Mouse (Mus musculus) MEL (cell line): Measurements from ENCODE around the gene Cbfa2t2. TPM values are rescaled to one million over a fixed set of nuclear protein-coding genes. Genes with fewer than 3 reads are reported as not detected.

Experiments used
- DNase-seq: peaks from one replicate; pipeline ENCODE4 v3.0.0; 2011; ENCODE audit warnings: low read depth, low spot score
- H3K27ac ChIP-seq: 2 replicates; pipeline ENCODE4 v1.5.1; 2012; ENCODE audit warnings: low read depth, mild to moderate bottlenecking, control low read depth, low read length, moderate library complexity; ENCODE audit not compliant: control insufficient read depth
- H3K27me3 ChIP-seq, 2 experiments: fragments of 150-350 bp in 1 of 2; sonication (generic) in 1 of 2; 2 replicates each; pipeline ENCODE4 v1.6.1; 2012; ENCODE audit warnings: low read length in 2 of 2, mild to moderate bottlenecking in 2 of 2, improper control_type of control experiment in 1 of 2, moderate library complexity in 1 of 2; ENCODE audit not compliant: insufficient read depth in 2 of 2, control insufficient read depth in 1 of 2
- H3K36me3 ChIP-seq, 2 experiments: 2 replicates each; pipeline ENCODE4 v1.6.1; 2012 to 2014; ENCODE audit warnings: low read length in 2 of 2, improper control_type of control experiment in 1 of 2, inconsistent platforms in 1 of 2, mild to moderate bottlenecking in 1 of 2; ENCODE audit not compliant: insufficient read depth in 2 of 2, control insufficient read depth in 1 of 2
- H3K4me1 ChIP-seq, 2 experiments: fragments of 150-350 bp in 1 of 2; sonication (generic) in 1 of 2; 2 replicates each; pipeline ENCODE4 v1.6.1; 2012; ENCODE audit warnings: low read length in 2 of 2, improper control_type of control experiment in 1 of 2, mild to moderate bottlenecking in 1 of 2; ENCODE audit not compliant: insufficient read depth in 2 of 2, control insufficient read depth in 1 of 2
- H3K4me3 ChIP-seq, 2 experiments: fragments of 150-350 bp in 1 of 2; sonication (generic) in 1 of 2; 2 replicates each; pipeline ENCODE4 v1.5.1; 2012; ENCODE audit warnings: low read depth in 2 of 2, low read length in 2 of 2, mild to moderate bottlenecking in 2 of 2, moderate library complexity in 2 of 2, control low read depth in 1 of 2, improper control_type of control experiment in 1 of 2; ENCODE audit not compliant: control insufficient read depth in 1 of 2, insufficient read depth in 1 of 2
- H3K79me2 ChIP-seq: 2 replicates; pipeline ENCODE4 v1.6.1; 2012; ENCODE audit warnings: mild to moderate bottlenecking, low read length, moderate library complexity; ENCODE audit not compliant: control insufficient read depth, poor library complexity, insufficient read depth
- H3K9ac ChIP-seq: 2 replicates; pipeline ENCODE4 v1.6.1; 2012; ENCODE audit warnings: low read depth, mild to moderate bottlenecking, control low read depth, low read length, moderate library complexity; ENCODE audit not compliant: control insufficient read depth, poor library complexity, severe bottlenecking
- H3K9me3 ChIP-seq: fragments of 150-350 bp; sonication (generic); replicated peaks from 2 replicates; pipeline ENCODE4 v1.6.1; 2012; ENCODE audit warnings: mild to moderate bottlenecking, low read length, improper control_type of control experiment, moderate library complexity; ENCODE audit not compliant: insufficient read depth
- BHLHE40 ChIP-seq: IDR thresholded peaks from 2 replicates; pipeline ENCODE4 v1.6.1; 2012; ENCODE audit warnings: low read depth, mild to moderate bottlenecking, inconsistent platforms, low read length, improper control_type of control experiment, borderline replicate concordance
- CHD1 ChIP-seq: IDR thresholded peaks from 2 replicates; pipeline ENCODE4 v1.6.1; 2012; ENCODE audit warnings: low read depth, mild to moderate bottlenecking, inconsistent platforms, low read length, improper control_type of control experiment
- CHD2 ChIP-seq: IDR thresholded peaks from 2 replicates; pipeline ENCODE4 v1.6.1; 2011; ENCODE audit warnings: low read length, improper control_type of control experiment
- CTCF ChIP-seq, 3 experiments: IDR thresholded peaks in 2 of 3; conservative IDR thresholded peaks in 1 of 3; 2 replicates each; pipeline ENCODE4 v1.5.1; 2011 to 2012; ENCODE audit warnings: low read length in 3 of 3, low read depth in 2 of 3, mild to moderate bottlenecking in 2 of 3, improper control_type of control experiment in 1 of 3, inconsistent platforms in 1 of 3, mixed read lengths in 1 of 3, moderate library complexity in 1 of 3; ENCODE audit not compliant: control insufficient read depth in 1 of 3, insufficient read depth in 1 of 3, poor library complexity in 1 of 3, severe bottlenecking in 1 of 3
- E2F4 ChIP-seq: IDR thresholded peaks from 2 replicates; pipeline ENCODE4 v1.6.1; 2011; ENCODE audit warnings: low read depth, low read length, improper control_type of control experiment, borderline replicate concordance
- ELF1 ChIP-seq: IDR thresholded peaks from 2 replicates; pipeline ENCODE4 v1.6.1; 2014; ENCODE audit warnings: low read depth, mild to moderate bottlenecking, inconsistent platforms, low read length, improper control_type of control experiment, moderate library complexity
- EP300 ChIP-seq, 2 experiments: IDR thresholded peaks; 2 replicates each; pipeline ENCODE4 v1.6.1; 2011; ENCODE audit warnings: improper control_type of control experiment in 2 of 2, low read length in 2 of 2, low read depth in 1 of 2, mild to moderate bottlenecking in 1 of 2
- ETS1 ChIP-seq: IDR thresholded peaks from 2 replicates; pipeline ENCODE4 v1.6.1; 2012; ENCODE audit warnings: low read depth, mild to moderate bottlenecking, inconsistent platforms, low read length, improper control_type of control experiment, moderate library complexity
- GABPA ChIP-seq: IDR thresholded peaks from 2 replicates; pipeline ENCODE4 v1.6.1; 2012; ENCODE audit warnings: low read depth, mild to moderate bottlenecking, inconsistent platforms, low read length, improper control_type of control experiment, moderate library complexity
- GATA1 ChIP-seq: IDR thresholded peaks from 2 replicates; pipeline ENCODE4 v1.6.1; 2011; ENCODE audit warnings: low read depth, low read length, improper control_type of control experiment
- HCFC1 ChIP-seq: IDR thresholded peaks from 2 replicates; pipeline ENCODE4 v1.6.1; 2012; ENCODE audit warnings: low read depth, mild to moderate bottlenecking, inconsistent platforms, low read length, improper control_type of control experiment, moderate library complexity
- JUND ChIP-seq: IDR thresholded peaks from 2 replicates; pipeline ENCODE4 v1.6.1; 2011; ENCODE audit warnings: low read depth, mild to moderate bottlenecking, improper control_type of control experiment, low read length
- KAT2A ChIP-seq: conservative IDR thresholded peaks from 2 replicates; pipeline ENCODE4 v1.6.1; 2012; ENCODE audit warnings: low read depth, low read length, improper control_type of control experiment, inconsistent platforms
- MAFK ChIP-seq: IDR thresholded peaks from 2 replicates; pipeline ENCODE4 v1.6.1; 2011; ENCODE audit warnings: low read depth, mild to moderate bottlenecking, low read length, improper control_type of control experiment, borderline replicate concordance
- MAX ChIP-seq: IDR thresholded peaks from 2 replicates; pipeline ENCODE4 v1.6.1; 2011; ENCODE audit warnings: low read length, improper control_type of control experiment
- MAZ ChIP-seq: IDR thresholded peaks from 2 replicates; pipeline ENCODE4 v1.6.1; 2012; ENCODE audit warnings: low read depth, mild to moderate bottlenecking, inconsistent platforms, low read length, improper control_type of control experiment
- MEF2A ChIP-seq: IDR thresholded peaks from 2 replicates; pipeline ENCODE4 v1.6.1; 2014; ENCODE audit warnings: low read depth, mild to moderate bottlenecking, inconsistent platforms, low read length, improper control_type of control experiment; ENCODE audit not compliant: poor library complexity, insufficient replicate concordance, severe bottlenecking; ENCODE audit errors: extremely low read depth
- MYB ChIP-seq: IDR thresholded peaks from 2 replicates; pipeline ENCODE4 v1.6.1; 2011; ENCODE audit warnings: mild to moderate bottlenecking, low read depth, low read length, improper control_type of control experiment
- MYC ChIP-seq: IDR thresholded peaks from 2 replicates; pipeline ENCODE4 v1.6.1; 2011; ENCODE audit warnings: low read depth, mild to moderate bottlenecking, low read length, improper control_type of control experiment, moderate library complexity
- NELFE ChIP-seq: IDR thresholded peaks from 2 replicates; pipeline ENCODE4 v1.6.1; 2011; ENCODE audit warnings: low read depth, low read length, improper control_type of control experiment
- NRF1 ChIP-seq: IDR thresholded peaks from 2 replicates; pipeline ENCODE4 v1.6.1; 2014; ENCODE audit warnings: low read depth, mild to moderate bottlenecking, inconsistent platforms, low read length, improper control_type of control experiment, moderate library complexity; ENCODE audit not compliant: poor library complexity, insufficient read depth, severe bottlenecking
- POLR2A ChIP-seq, 2 experiments: IDR thresholded peaks; 2 replicates each; pipeline ENCODE4 v1.6.1; 2011 to 2012; ENCODE audit warnings: low read length in 2 of 2, mild to moderate bottlenecking in 2 of 2, control low read depth in 1 of 2, improper control_type of control experiment in 1 of 2, low read depth in 1 of 2, moderate library complexity in 1 of 2; ENCODE audit not compliant: control insufficient read depth in 1 of 2, insufficient read depth in 1 of 2, poor library complexity in 1 of 2
- POLR2AphosphoS2 ChIP-seq: IDR thresholded peaks from 2 replicates; pipeline ENCODE4 v1.6.1; 2011; ENCODE audit warnings: low read length, improper control_type of control experiment
- POLR2AphosphoS5 ChIP-seq: IDR thresholded peaks from 2 replicates; pipeline ENCODE4 v1.6.1; 2012; ENCODE audit warnings: low read depth, borderline replicate concordance, mild to moderate bottlenecking, inconsistent platforms, low read length, moderate library complexity, mixed read lengths
- RAD21 ChIP-seq: IDR thresholded peaks from 2 replicates; pipeline ENCODE4 v1.6.1; 2011; ENCODE audit warnings: mild to moderate bottlenecking, low read depth, low read length, improper control_type of control experiment
- RCOR1 ChIP-seq: IDR thresholded peaks from 2 replicates; pipeline ENCODE4 v1.6.1; 2012; ENCODE audit warnings: low read depth, mild to moderate bottlenecking, inconsistent platforms, low read length, improper control_type of control experiment
- SIN3A ChIP-seq: IDR thresholded peaks from 2 replicates; pipeline ENCODE4 v1.6.1; 2012; ENCODE audit warnings: low read length, improper control_type of control experiment, inconsistent platforms
- SMC3 ChIP-seq: IDR thresholded peaks from 2 replicates; pipeline ENCODE4 v1.6.1; 2011; ENCODE audit warnings: low read depth, low read length, improper control_type of control experiment
- TAL1 ChIP-seq: IDR thresholded peaks from 2 replicates; pipeline ENCODE4 v1.6.1; 2012; ENCODE audit warnings: mild to moderate bottlenecking, inconsistent platforms, low read length, moderate library complexity, mixed read lengths
- TCF12 ChIP-seq: IDR thresholded peaks from 2 replicates; pipeline ENCODE4 v1.6.1; 2014; ENCODE audit warnings: low read depth, mild to moderate bottlenecking, inconsistent platforms, low read length, improper control_type of control experiment, moderate library complexity
- UBTF ChIP-seq: IDR thresholded peaks from 2 replicates; pipeline ENCODE4 v1.6.1; 2012; ENCODE audit warnings: low read depth, mild to moderate bottlenecking, inconsistent platforms, low read length, improper control_type of control experiment, moderate library complexity, borderline replicate concordance; ENCODE audit not compliant: insufficient read depth
- USF1 ChIP-seq: IDR thresholded peaks from 2 replicates; pipeline ENCODE4 v1.6.1; 2014; ENCODE audit warnings: low read depth, mild to moderate bottlenecking, inconsistent platforms, low read length, improper control_type of control experiment, moderate library complexity
- USF2 ChIP-seq, 2 experiments: IDR thresholded peaks; 2 replicates each; pipeline ENCODE4 v1.6.1; 2011 to 2012; ENCODE audit warnings: improper control_type of control experiment in 2 of 2, low read length in 2 of 2, borderline replicate concordance in 1 of 2, inconsistent platforms in 1 of 2, low read depth in 1 of 2, mild to moderate bottlenecking in 1 of 2; ENCODE audit not compliant: insufficient read depth in 1 of 2
- ZC3H11A ChIP-seq: IDR thresholded peaks from 2 replicates; pipeline ENCODE4 v1.6.1; 2012; ENCODE audit warnings: low read depth, mild to moderate bottlenecking, inconsistent platforms, low read length, improper control_type of control experiment
- ZKSCAN1 ChIP-seq: IDR thresholded peaks from 2 replicates; pipeline ENCODE4 v1.6.1; 2012; ENCODE audit warnings: low read depth, mild to moderate bottlenecking, inconsistent platforms, low read length, improper control_type of control experiment, moderate library complexity
- ZMIZ1 ChIP-seq: IDR thresholded peaks from 2 replicates; pipeline ENCODE4 v1.6.1; 2012; ENCODE audit warnings: low read depth, mild to moderate bottlenecking, inconsistent platforms, low read length, improper control_type of control experiment, moderate library complexity
- ZNF384 ChIP-seq: IDR thresholded peaks from 2 replicates; pipeline ENCODE4 v1.6.1; 2012; ENCODE audit warnings: low read depth, mild to moderate bottlenecking, inconsistent platforms, low read length, improper control_type of control experiment
- polyA plus RNA-seq, 2 experiments: library from polyadenylated mRNA; stranded (reverse) in 1 of 2; unstranded in 1 of 2; fragments of >175 nt in 1 of 2; fragments of >200 nt in 1 of 2; gene quantifications; 2 replicates each; pipeline versions ENCODE4 v1.2.1 to v1.2.4; 2012; ENCODE audit warnings: low replicate concordance in 2 of 2, low read depth in 1 of 2; ENCODE audit not compliant: insufficient read length in 2 of 2, insufficient read depth in 1 of 2, missing spikeins in 1 of 2
- total RNA-seq: library from RNA; depleted of rRNA; stranded (reverse); fragments of 300-350 nt; gene quantifications from 2 replicates; pipeline ENCODE4 v1.2.3, GENCODE M21; 2012

The Cbfa2t2 gene
- total and polyA plus RNA-seq, 3 experiments, result 5.9 to 23.1 TPM; not detected in 1

DNA sequence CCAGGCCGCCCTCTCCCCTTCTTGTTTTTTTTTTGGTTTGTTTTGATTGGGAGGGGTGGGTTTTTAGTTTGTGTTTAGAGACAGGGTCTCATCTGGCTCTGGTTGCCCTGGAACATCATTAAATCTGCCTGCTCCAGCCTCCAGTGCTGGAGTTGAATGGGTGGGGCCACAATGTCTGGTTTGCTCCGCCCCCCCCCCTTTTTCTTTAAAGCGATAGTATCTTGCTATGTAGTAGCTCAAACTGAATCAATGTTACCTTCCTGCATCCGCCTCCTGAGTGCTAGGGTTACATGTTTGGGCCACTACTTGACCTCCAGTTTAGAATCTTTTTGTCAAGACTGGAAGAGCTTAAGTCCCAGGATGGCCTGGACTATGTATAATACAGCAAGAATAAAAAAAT, 135.0 kb downstream of the Cbfa2t2 start:
- Histone ChIP-seq H3K9me3 (no peaks in the 10 kb centered on the region), H3K9ac (peak overlapping the region; percentile 61), H3K36me3 (peaks cover 0 to 23% of the 10 kb centered on the region in 2 experiments; a peak in 2 of 4 replicates), H3K4me1 (peaks cover 0 to 20% of the 10 kb centered on the region in 2 experiments; a peak in 3 of 4 replicates), H3K4me3 (peak overlapping the region; percentile 54 to 63; a peak in 2 of 4 replicates), H3K27me3 (no peaks in the 10 kb centered on the region), H3K79me2 (peaks cover 27% of the 10 kb centered on the region), H3K27ac (no peak overlapping the region)
- peak; percentile 66 for DNase-seq
- TF ChIP-seq CHD2 (no peak), KAT2A (no peak), USF2 (IDR thresholded peaks at IDR 0.05; ENCODE audit: borderline replicate concordance in 1 of 2, insufficient read depth in 1 of 2, low read depth in 1 of 2, low read length in 2 of 2) (no peak), CHD1 (no peak), RAD21 (no peak), JUND (no peak), CTCF (IDR thresholded peaks at IDR 0.05 in 2 of 3, conservative IDR thresholded peaks at IDR 0.05 in 1 of 3; ENCODE audit: control insufficient read depth in 1 of 3, insufficient read depth in 1 of 3, low read depth in 2 of 3, low read length in 3 of 3, poor library complexity in 1 of 3, severe bottlenecking in 1 of 3) (no peak), GATA1 (0 out of 2 replicates have a peak, but pooled peaks have one; percentile 10), UBTF (no peak), GABPA (no peak), MEF2A (no peak), USF1 (no peak), ZKSCAN1 (no peak), MYC (no peak), SIN3A (peak; percentile 63), NRF1 (0 out of 2 replicates have a peak, but pooled peaks have one; percentile 13), RCOR1 (no peak), POLR2AphosphoS5 (no peak), ZNF384 (peak; percentile 87), ELF1 (no peak), HCFC1 (0 out of 2 replicates have a peak, but pooled peaks have one; percentile 47), E2F4 (no peak), TCF12 (no peak), SMC3 (no peak), TAL1 (no peak), ZC3H11A (no peak), MAX (no peak), MAFK (no peak), NELFE (0 out of 2 replicates have a peak, but pooled peaks have one; percentile 19), MYB (no peak), POLR2AphosphoS2 (no peak), ZMIZ1 (no peak), EP300 (IDR thresholded peaks at IDR 0.05; ENCODE audit: low read depth in 1 of 2, low read length in 2 of 2) (no peak), POLR2A (IDR thresholded peaks at IDR 0.05; ENCODE audit: control insufficient read depth in 1 of 2, insufficient read depth in 1 of 2, low read depth in 1 of 2, low read length in 2 of 2, poor library complexity in 1 of 2) (0 out of 4 replicates have a peak, but pooled peaks of 1 of the 2 experiments have one; percentile 28), BHLHE40 (no peak), MAZ (no peak; the same call in 1 of the 2 replicates), ETS1 (no peak)
